Mouse (Mus musculus): Measurements from ENCODE around the gene Etv6. TPM values are rescaled to one million over a fixed set of nuclear protein-coding genes. Genes with fewer than 3 reads are reported as not detected.

The Etv6 gene
- polyA plus RNA-seq, 1 experiment from 2014 or later: 16.0 TPM

DNA sequence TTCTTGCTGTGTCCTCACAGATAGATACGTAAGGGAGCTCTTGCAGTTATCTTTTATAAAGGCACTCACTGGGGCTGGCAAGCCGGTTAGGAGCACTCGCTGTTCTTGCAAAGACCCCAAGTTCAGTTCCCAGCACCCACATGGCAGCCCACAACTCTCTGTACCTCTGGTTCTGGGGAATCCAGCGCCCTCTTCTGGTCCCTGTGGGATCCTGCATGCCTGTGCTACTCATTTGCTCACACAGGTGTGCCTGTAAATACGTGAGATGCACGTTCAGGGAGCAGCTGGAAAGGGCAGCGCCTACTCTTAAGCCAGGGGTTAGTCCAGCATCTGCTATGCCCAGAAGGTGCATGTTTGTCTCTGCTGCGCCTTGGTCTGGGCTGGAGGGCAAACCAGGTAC, 224.4 kb downstream of the Etv6 start:
- WGBS (ENCODE audit: insufficient replicate concordance): 89% methylated on average over 8 of the region's 8 CpGs
- H3K36me3 ChIP-seq (ENCODE audit: control insufficient read depth, insufficient read depth, low read length): peaks cover 15% of the 10 kb centered on the region

DNA sequence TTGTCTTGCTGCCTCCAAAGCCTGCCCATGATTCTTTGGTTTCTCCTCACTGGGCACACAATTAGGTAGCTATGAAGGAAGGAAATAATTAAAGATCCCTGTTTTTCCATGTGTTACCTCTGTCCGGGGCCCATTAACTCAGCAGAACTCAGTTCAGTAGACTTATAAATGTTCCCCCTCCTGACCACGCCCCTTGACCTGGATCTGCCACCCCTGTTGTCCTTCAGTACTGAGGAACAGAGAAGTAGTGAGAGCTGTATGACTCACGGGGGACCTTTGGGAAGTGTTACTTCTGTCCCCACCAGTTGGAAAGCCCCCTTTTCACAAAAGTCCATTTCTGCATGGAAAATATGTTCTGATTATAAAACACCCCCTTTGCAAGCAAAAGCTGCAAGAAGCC, 226.4 kb downstream of the Etv6 start:
- Histone ChIP-seq H3K27ac (ENCODE audit: low read depth, low read length) (peak overlapping the region; percentile 66; the same call in 1 of the 2 replicates), H3K4me1 (ENCODE audit: control insufficient read depth, insufficient read depth, low read length) (0 out of 2 replicates have a peak, but pooled peaks cover under 1% of the 10 kb centered on the region), H3K9ac (ENCODE audit: low read depth, low read length) (no peak overlapping the region), H3K36me3 (ENCODE audit: control insufficient read depth, insufficient read depth, low read length) (peaks cover 16% of the 10 kb centered on the region), H3K9me3 (replicated peaks; ENCODE audit: control insufficient read depth, low read length) (peaks cover 2% of the 10 kb centered on the region; the same call in 1 of the 2 replicates), H3K27me3 (ENCODE audit: control insufficient read depth, insufficient read depth, low read length) (no peaks in the 10 kb centered on the region), H3K4me2 (no peak overlapping the region), H3K4me3 (ENCODE audit: low read depth, low read length) (no peak overlapping the region)
- ATAC-seq (replicated peaks; ENCODE audit: insufficient number of reproducible peaks, low FRiP score, low TSS enrichment): 0 out of 2 replicates have a peak, but pooled peaks have one; percentile 39
- WGBS (ENCODE audit: insufficient replicate concordance): 66% methylated on average over 3 of the region's 3 CpGs

More for the DNA sequence above, 224.4 kb downstream of the Etv6 start:
- Histone ChIP-seq H3K27me3 (ENCODE audit: control insufficient read depth, insufficient read depth, low read length) (no peaks in the 10 kb centered on the region), H3K27ac (ENCODE audit: low read depth, low read length) (no peak overlapping the region), H3K4me2 (no peak overlapping the region), H3K4me3 (ENCODE audit: low read depth, low read length) (no peak overlapping the region), H3K4me1 (ENCODE audit: control insufficient read depth, insufficient read depth, low read length) (peaks cover 18% of the 10 kb centered on the region), H3K9ac (ENCODE audit: low read depth, low read length) (no peak overlapping the region), H3K9me3 (replicated peaks; ENCODE audit: control insufficient read depth, low read length) (peaks cover 2% of the 10 kb centered on the region; the same call in 1 of the 2 replicates)
- no peak for ATAC-seq (replicated peaks; ENCODE audit: insufficient number of reproducible peaks, low FRiP score, low TSS enrichment)

DNA sequence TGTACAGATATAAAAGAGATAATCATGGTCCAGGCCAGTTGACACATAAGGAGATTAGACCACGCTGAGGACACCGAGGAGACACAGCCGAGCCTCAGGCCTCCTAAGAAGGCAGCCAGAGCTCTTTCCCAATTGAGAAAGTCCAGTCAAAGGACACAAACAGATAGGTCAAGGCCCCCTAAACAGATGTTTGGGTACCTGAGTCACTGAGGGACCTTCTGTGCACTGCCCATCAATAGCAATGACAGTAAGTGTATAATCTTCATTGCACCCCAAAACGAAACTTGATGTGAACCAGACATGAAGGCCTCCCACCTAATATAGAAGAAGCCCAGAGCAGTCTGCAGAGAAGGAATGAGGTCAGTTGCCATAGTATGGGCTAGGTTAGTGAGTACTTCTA, 226.9 kb downstream of the Etv6 start:
- ATAC-seq (replicated peaks; ENCODE audit: insufficient number of reproducible peaks, low FRiP score, low TSS enrichment): no peak
- peak overlapping the region; percentile 66; the same call in 1 of the 2 replicates for H3K27ac ChIP-seq (ENCODE audit: low read depth, low read length)
- WGBS (ENCODE audit: insufficient replicate concordance): 72% methylated on average over 4 of the region's 4 CpGs

DNA sequence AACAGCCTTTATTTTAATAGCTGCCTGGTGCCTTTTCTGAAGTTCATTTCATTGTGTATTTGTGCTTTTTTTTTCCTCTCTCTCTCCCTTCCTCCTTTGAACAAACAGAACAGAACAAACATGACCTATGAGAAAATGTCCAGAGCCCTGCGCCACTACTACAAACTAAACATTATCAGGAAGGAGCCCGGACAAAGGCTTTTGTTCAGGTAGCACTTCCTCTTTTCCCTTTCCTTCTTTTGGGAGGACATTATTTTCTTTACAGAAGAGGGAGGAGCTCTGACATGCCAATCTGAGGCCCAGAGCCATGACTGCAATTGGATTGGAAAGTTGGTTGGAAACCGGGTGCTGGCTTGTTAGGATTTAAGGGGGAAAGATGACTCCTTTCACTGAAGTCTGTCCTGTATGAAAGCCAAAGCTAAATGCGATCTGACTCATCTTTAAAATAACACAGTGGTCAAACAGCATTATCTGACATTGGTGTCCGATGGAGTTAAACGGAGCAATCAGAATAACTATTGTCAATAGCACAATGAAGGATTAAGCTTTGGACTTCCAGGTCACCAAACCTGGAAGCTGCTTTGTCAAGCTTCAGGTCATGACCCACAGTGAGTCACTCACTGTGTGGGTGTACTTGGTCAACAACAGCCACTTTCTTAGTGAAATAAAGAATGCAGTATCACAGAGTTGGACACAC, 227.6 kb downstream of the Etv6 start:
- Histone ChIP-seq H3K36me3 (ENCODE audit: control insufficient read depth, insufficient read depth, low read length) (peaks cover 17% of the 10 kb centered on the region), H3K9me3 (replicated peaks; ENCODE audit: control insufficient read depth, low read length) (no peaks in the 10 kb centered on the region; the same call in 1 of the 2 replicates), H3K9ac (ENCODE audit: low read depth, low read length) (no peak overlapping the region), H3K27ac (ENCODE audit: low read depth, low read length) (peak overlapping the region; percentile 66; the same call in 1 of the 2 replicates), H3K27me3 (ENCODE audit: control insufficient read depth, insufficient read depth, low read length) (no peaks in the 10 kb centered on the region), H3K4me3 (ENCODE audit: low read depth, low read length) (no peak overlapping the region), H3K4me2 (no peak overlapping the region), H3K4me1 (ENCODE audit: control insufficient read depth, insufficient read depth, low read length) (0 out of 2 replicates have a peak, but pooled peaks cover 2% of the 10 kb centered on the region)
- ATAC-seq (replicated peaks; ENCODE audit: insufficient number of reproducible peaks, low FRiP score, low TSS enrichment): no peak
- 72% methylated on average over 6 of the region's 6 CpGs for WGBS (ENCODE audit: insufficient replicate concordance)

More for the DNA sequence above, 226.9 kb downstream of the Etv6 start:
- Histone ChIP-seq H3K4me2 (no peak overlapping the region), H3K4me1 (ENCODE audit: control insufficient read depth, insufficient read depth, low read length) (0 out of 2 replicates have a peak, but pooled peaks cover 2% of the 10 kb centered on the region), H3K4me3 (ENCODE audit: low read depth, low read length) (no peak overlapping the region), H3K36me3 (ENCODE audit: control insufficient read depth, insufficient read depth, low read length) (peaks cover 16% of the 10 kb centered on the region), H3K9ac (ENCODE audit: low read depth, low read length) (no peak overlapping the region), H3K27me3 (ENCODE audit: control insufficient read depth, insufficient read depth, low read length) (no peaks in the 10 kb centered on the region), H3K9me3 (replicated peaks; ENCODE audit: control insufficient read depth, low read length) (peaks cover 2% of the 10 kb centered on the region; the same call in 1 of the 2 replicates)

DNA sequence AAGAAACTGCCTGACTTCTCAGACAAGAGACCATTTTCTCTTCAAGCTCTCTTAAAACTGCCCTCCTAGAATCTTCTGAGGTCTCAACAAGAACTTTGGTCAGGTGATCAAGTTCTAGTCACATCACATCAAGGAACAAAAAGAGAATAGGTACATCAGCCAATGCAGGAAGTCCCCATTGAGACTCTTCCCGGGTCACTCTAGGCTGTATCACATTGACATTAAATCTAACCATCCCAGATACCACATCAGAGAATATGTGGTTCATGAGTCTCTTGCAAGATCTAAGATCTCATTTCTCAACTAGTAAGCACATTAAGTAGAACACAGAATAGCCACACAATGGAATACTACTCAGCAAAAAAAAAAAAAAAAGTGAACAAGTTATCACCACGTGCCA, 238.4 kb downstream of the Etv6 start:
- no peaks in the 10 kb centered on the region for H3K4me1 ChIP-seq (ENCODE audit: control insufficient read depth, insufficient read depth, low read length)
- H3K9me3 ChIP-seq (replicated peaks; ENCODE audit: control insufficient read depth, low read length): no peaks in the 10 kb centered on the region
- no peak overlapping the region for H3K9ac ChIP-seq (ENCODE audit: low read depth, low read length)
- H3K36me3 ChIP-seq (ENCODE audit: control insufficient read depth, insufficient read depth, low read length): 0 out of 2 replicates have a peak, but pooled peaks cover under 1% of the 10 kb centered on the region
- H3K27me3 ChIP-seq (ENCODE audit: control insufficient read depth, insufficient read depth, low read length): no peaks in the 10 kb centered on the region
- H3K27ac ChIP-seq (ENCODE audit: low read depth, low read length): no peak overlapping the region
- WGBS (ENCODE audit: insufficient replicate concordance): 72% methylated on average over 2 of the region's 2 CpGs
- no peak overlapping the region for H3K4me3 ChIP-seq (ENCODE audit: low read depth, low read length)
- no peak overlapping the region for H3K4me2 ChIP-seq
- ATAC-seq (replicated peaks; ENCODE audit: insufficient number of reproducible peaks, low FRiP score, low TSS enrichment): no peak

DNA sequence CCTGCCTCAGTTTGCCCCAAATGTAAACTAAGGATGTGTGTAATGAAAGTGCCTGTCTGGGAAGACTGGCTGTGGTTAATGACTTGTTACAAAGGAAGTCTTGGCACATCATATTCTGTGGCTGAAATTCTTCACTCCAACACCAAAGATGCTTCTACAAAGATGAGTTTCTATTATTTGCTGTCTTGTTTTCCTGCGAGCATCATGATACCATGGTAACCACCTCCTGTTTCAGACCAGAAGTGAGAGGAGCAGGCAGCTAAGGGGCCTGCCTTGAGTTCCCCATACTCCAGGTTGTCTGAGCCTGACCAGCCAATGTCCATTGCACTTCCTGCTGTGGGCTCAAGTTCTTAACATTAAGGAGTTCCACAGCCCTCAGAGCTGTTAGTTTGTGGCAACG, 241.5 kb downstream of the Etv6 start:
- Histone ChIP-seq H3K9ac (ENCODE audit: low read depth, low read length) (no peak overlapping the region), H3K9me3 (replicated peaks; ENCODE audit: control insufficient read depth, low read length) (no peaks in the 10 kb centered on the region), H3K36me3 (ENCODE audit: control insufficient read depth, insufficient read depth, low read length) (no peaks in the 10 kb centered on the region), H3K4me2 (no peak overlapping the region), H3K4me3 (ENCODE audit: low read depth, low read length) (no peak overlapping the region), H3K27ac (ENCODE audit: low read depth, low read length) (no peak overlapping the region), H3K27me3 (ENCODE audit: control insufficient read depth, insufficient read depth, low read length) (no peaks in the 10 kb centered on the region), H3K4me1 (ENCODE audit: control insufficient read depth, insufficient read depth, low read length) (no peaks in the 10 kb centered on the region)
- ATAC-seq (replicated peaks; ENCODE audit: insufficient number of reproducible peaks, low FRiP score, low TSS enrichment): no peak
- 81% methylated on average over 2 of the region's 2 CpGs for WGBS (ENCODE audit: insufficient replicate concordance)

DNA sequence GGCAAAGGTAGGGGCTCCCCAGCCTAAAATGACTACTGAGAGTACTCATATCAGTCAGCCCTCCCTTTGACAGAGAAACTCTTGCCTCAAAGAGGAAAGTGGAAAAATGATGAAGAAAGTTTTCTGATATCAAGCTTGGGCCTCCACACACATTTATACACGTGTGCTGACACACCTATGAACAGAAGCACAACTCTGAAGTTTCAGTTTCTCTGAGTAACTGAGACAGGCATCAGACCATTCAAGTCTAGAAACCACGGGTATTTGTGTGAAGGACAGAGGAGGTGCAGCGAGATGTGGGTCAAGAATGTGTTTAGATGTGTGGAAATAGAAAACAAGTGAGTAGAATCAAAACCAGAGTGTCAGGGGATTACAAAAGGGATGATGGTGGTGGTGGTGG, 246.6 kb downstream of the Etv6 start:
- H3K36me3 ChIP-seq (ENCODE audit: control insufficient read depth, insufficient read depth, low read length): no peaks in the 10 kb centered on the region
- H3K27ac ChIP-seq (ENCODE audit: low read depth, low read length): no peak overlapping the region
- no peaks in the 10 kb centered on the region for H3K9me3 ChIP-seq (replicated peaks; ENCODE audit: control insufficient read depth, low read length)
- no peak overlapping the region for H3K4me2 ChIP-seq
- no peaks in the 10 kb centered on the region for H3K4me1 ChIP-seq (ENCODE audit: control insufficient read depth, insufficient read depth, low read length)
- no peak overlapping the region for H3K4me3 ChIP-seq (ENCODE audit: low read depth, low read length)
- no peak overlapping the region for H3K9ac ChIP-seq (ENCODE audit: low read depth, low read length)
- no peaks in the 10 kb centered on the region for H3K27me3 ChIP-seq (ENCODE audit: control insufficient read depth, insufficient read depth, low read length)
- 59% methylated on average over 3 of the region's 3 CpGs for WGBS (ENCODE audit: insufficient replicate concordance)
- no peak for ATAC-seq (replicated peaks; ENCODE audit: insufficient number of reproducible peaks, low FRiP score, low TSS enrichment)

DNA sequence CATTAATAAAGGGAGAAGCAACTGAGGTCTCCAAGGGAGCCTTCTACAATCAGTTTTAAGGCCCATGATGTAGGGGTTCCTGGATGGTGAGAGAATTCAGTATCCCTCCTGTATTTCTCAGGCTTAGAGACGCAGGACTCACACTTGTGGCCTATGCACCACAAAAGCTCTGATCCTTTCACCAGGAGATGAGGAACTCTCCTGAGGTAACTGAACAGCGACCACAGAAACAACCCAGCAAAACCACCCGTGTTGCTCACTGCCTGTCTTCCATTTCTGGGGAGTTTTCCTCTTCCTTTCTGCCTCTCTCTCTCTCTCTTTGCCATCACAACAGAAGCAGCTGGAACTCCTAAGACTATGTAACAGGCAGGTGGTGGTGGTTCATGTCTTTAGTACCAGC, 256.3 kb downstream of the Etv6 start:
- 81% methylated on average over 3 of the region's 3 CpGs for WGBS (ENCODE audit: insufficient replicate concordance)
- no peaks in the 10 kb centered on the region for H3K27me3 ChIP-seq (ENCODE audit: control insufficient read depth, insufficient read depth, low read length)
- H3K9ac ChIP-seq (ENCODE audit: low read depth, low read length): no peak overlapping the region
- no peak overlapping the region for H3K4me2 ChIP-seq
- no peak overlapping the region for H3K27ac ChIP-seq (ENCODE audit: low read depth, low read length)
- H3K4me3 ChIP-seq (ENCODE audit: low read depth, low read length): no peak overlapping the region
- peaks cover 2% of the 10 kb centered on the region; the same call in 1 of the 2 replicates for H3K4me1 ChIP-seq (ENCODE audit: control insufficient read depth, insufficient read depth, low read length)
- H3K36me3 ChIP-seq (ENCODE audit: control insufficient read depth, insufficient read depth, low read length): no peaks in the 10 kb centered on the region
- no peaks in the 10 kb centered on the region for H3K9me3 ChIP-seq (replicated peaks; ENCODE audit: control insufficient read depth, low read length)
- ATAC-seq (replicated peaks; ENCODE audit: insufficient number of reproducible peaks, low FRiP score, low TSS enrichment): no peak

DNA sequence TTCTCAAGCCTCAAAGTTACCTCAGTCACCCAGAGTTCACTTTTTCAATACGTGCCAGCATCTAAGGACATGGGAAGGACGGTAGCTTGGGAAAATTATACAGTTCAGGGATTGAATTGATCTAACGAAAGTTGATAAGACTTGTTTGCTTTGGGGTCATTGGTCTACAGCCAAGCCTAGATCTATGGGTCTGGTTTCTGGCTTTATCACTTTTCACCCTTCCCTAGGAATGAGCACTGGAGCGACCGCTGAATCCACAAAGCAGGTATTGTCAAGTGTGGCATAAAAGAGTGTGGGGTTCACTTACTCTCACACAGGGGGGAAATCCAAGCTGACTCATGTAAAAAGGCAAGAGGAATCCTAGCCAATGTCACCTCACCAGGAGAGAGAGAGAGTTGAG, 256.9 kb downstream of the Etv6 start:
- no peaks in the 10 kb centered on the region for H3K9me3 ChIP-seq (replicated peaks; ENCODE audit: control insufficient read depth, low read length)
- no peak overlapping the region for H3K4me2 ChIP-seq
- no peak overlapping the region for H3K27ac ChIP-seq (ENCODE audit: low read depth, low read length)
- no peaks in the 10 kb centered on the region for H3K27me3 ChIP-seq (ENCODE audit: control insufficient read depth, insufficient read depth, low read length)
- H3K9ac ChIP-seq (ENCODE audit: low read depth, low read length): no peak overlapping the region
- H3K4me3 ChIP-seq (ENCODE audit: low read depth, low read length): no peak overlapping the region
- H3K36me3 ChIP-seq (ENCODE audit: control insufficient read depth, insufficient read depth, low read length): no peaks in the 10 kb centered on the region
- H3K4me1 ChIP-seq (ENCODE audit: control insufficient read depth, insufficient read depth, low read length): peaks cover 2% of the 10 kb centered on the region; the same call in 1 of the 2 replicates
- no peak for ATAC-seq (replicated peaks; ENCODE audit: insufficient number of reproducible peaks, low FRiP score, low TSS enrichment)
- WGBS (ENCODE audit: insufficient replicate concordance): 77% methylated on average over 5 of the region's 5 CpGs

Measured in heart, embryonic 11.5 days (tissue).